Mouse (Mus musculus): ENCODE measurements around the gene Sec22c.

Sec22c gene

DNA sequence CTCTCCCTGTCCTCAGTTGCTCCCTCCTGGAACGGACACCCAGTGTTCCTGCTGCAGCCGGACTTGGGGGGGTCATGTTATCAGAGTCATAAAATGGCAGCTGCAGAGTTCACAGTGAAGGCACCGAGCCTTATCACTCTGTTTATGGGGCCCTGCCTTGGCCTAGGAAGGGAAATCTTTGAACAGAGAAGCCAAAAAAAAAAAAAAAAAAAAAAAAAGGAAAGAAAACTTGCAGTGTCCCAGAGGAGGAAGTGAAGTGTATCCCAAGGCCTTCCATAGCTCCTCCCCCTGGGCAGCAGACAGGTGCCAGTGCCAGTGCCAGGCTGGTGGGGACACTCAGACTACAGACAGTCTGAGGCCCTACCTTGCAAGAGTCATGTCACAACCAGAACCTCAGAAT, 60.4 kb downstream of the Sec22c start:
- no peak for DNase-seq

DNA sequence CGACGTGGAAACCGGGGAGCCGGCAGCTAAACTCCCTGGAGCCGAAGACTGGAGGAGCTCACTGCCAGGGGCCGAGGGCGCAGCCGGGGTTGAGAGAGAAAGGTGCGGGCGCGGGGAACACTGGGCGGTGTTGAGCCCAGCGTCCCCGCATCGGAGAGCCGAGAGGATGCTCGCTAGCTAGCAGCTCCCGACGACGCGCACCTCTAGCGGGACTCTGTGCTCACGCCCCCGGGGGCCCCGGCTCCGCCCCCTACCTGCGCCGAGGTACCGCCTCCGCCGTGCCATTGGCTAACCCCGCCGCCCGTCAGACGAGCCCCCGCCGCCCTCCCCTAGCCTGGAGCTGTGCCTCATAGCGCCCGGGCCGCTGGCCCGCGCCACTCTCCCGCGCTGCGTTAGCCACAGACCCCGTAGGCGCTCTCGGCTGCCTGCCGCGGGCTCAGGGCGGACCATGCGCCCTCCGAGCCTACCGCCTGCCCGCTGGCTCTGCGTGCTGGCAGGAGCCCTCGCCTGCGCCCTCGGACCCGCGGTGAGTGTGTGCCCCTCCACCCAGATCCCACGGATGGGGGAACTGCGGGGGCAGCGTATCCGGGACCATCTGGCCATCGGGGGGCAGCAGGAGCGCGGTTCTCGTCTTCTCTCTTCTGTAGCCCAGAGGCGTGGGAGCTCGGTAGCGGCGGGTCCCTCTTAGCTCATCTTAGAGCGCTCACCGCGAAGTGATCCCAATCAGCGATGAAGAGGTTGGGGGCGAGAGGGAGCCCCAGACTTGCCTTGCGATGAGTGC, 62.7 kb downstream of the Sec22c start, which contains the start of gene Vipr1:
TSS of gene Vipr1 (plus strand) at position 316 of the 781 bp plus-strand sequence.
- DNase-seq = peak; percentile 89

DNA sequence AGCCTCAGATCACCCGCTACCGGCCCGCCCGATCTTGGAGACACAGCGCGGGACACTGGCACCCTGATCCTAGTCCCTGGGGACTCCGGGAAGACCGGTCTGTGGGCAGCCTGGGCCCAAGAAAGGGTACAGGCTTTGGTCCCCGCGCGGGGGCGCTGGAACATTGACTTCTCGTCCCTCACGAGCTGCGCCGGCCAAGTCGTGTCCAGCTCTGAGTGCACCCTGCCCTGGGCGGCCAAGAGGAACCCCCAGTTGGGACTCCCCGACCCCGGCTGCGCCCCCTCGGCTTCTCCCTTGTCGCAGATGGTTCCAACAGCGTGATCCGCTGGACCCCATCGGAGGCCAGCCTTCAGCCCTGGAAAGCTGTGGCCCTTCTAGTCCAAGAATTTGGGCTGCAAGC, 63.3 kb downstream of the Sec22c start, which contains the start of gene Lyzl4:
TSS of gene Lyzl4 (minus strand) at position 96 of the 400 bp plus-strand sequence.
- peak; percentile 81 for DNase-seq

DNA sequence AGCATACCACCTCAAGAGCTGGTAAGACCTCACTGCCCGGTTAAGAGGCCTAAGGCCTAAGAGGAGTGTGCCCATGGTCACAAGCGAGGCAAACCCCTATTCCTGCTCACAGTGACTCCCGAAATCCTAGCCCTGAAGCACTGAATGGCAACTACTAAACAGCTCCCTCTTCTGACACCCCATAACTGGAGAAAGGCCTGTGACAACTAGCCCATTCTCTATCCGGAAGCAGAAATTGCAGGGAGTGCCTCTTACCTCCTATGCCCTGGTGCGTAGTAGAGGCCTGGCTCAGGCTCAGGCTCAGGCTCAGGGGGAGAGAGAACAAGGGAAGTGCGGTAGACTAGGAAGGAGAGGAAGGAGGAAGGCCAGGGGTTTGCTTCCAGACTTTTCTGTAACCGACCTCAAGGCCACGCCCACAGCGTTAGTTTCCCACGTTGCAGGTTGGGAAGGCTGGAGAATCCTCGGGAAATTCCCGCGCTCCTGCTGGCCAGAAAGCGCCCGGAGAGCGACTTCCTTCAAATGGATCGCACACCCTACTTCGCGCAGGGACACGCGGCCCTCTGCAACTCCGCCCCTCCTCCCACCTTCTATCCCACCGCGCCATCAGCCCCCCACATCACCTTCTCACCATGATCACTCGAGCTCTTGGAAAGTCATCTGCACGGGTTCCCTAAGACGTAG, 63.9 kb downstream of the Sec22c start:
- DNase-seq = peak; percentile 39

DNA sequence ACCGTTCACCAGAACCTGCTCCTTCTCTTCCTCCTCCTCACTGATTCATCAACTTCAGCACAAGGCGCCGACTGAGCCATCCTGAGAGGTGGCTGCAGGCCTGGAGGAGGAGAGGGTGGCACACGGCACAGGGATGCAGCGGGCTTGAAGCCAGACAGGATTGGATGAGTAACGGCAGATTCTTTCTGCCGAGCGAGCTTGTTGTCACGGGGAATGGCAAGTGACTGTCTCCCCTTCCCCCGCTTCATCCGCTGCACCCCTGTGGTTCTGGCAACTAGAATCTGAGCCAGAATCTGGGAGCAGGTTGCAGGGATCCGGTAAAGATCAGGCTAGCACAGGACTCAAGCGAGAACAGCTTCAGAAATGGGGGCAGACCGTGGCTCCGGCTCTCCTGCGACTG, 65.5 kb downstream of the Sec22c start:
- peak; percentile 92 for DNase-seq

DNA sequence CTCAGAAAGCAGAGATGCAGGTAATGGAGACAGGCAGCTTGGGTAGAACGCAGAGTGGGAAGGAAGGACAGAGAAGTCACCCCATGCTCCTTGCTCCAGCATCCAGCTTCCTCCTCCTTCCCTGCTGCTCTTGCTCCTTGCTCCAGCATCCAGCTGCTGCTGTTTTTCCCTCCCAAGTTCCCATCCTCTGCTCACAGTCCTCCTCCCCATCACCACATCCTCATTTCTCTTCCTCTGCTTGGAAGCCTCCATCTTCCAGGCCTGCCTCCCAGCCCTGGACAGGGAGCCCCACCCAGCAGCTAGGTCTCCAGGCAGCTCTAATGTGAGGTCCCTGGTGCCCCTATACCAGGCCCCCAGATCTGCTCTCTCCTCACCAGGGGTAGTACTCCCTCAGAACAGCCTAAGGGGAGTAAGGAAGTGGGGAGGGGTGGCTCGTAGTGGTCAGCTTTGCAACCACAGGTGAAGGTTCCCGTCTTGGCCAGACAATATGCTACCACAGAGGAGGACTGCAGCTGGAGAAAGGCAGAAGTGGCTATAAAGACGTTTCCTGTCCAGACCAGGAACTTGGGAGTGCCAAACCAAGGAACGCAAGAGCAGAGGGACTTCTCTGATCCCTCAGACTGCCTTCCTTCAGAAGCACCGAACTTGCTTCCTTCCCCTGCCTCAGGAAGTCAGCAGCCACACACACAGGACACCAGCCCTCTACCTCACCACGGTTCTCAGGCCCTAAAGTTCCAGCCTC, 69.3 kb downstream of the Sec22c start:
- DNase-seq = no peak

DNA sequence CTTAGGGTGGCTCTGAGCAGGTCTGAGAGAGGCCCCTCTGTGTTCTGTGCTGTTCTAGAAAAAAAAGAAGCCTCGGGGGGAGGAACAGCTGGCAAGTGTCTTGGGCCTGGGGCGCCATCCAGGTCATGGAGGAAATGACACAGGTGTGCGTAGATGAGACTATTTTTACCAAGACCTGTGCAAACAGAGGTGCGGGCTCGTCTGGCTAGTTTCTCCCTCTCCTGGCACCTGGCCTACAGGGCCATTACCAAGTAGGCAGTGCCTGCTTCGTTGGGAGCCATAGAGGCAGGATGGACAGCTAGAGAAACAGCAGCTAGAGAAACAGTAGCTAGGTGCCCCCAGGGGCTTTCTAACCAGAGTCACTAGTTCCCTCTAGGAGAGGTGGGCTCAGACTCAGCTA, 72.0 kb downstream of the Sec22c start:
- DNase-seq = no peak

DNA sequence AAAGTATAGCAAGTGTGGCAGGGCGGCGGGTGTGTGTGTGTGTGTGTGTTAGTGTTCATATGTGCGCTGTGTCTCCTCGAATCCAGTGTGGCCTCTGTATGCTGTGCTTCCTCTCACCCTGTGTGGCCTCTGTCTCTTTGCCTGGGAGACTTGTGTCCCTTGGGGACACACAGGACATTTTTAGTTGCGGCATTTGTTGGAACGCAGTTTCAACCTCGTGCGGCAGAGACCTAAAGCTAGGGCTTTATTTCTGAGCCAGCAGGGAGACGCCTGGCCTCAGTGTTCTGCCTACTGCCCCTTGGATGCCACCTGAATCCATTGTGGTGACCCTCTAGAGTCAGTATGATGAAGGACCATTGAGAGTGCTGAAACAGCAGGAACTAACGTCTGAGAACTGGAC, 72.4 kb downstream of the Sec22c start:
- DNase-seq = no peak

DNA sequence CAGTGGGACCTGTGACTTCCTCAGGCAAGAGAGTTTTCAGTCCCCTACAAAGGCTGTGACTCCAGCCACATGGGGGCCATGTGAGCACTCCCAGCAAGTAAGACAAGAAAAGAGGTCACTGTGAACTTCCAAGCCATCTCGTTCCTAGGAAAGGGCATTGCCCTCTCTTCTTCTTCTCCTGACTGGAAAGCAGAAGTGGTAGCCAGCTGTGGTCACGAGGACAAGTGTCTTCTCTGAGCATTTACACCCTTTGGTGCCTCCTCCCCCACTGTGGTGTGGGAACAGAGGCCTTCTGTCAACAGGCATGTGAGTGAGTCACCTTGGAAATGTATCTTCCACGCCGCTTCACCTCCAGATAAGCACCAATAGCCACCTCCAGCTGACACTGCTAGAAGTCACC, 73.3 kb downstream of the Sec22c start:
- DNase-seq = no peak

DNA sequence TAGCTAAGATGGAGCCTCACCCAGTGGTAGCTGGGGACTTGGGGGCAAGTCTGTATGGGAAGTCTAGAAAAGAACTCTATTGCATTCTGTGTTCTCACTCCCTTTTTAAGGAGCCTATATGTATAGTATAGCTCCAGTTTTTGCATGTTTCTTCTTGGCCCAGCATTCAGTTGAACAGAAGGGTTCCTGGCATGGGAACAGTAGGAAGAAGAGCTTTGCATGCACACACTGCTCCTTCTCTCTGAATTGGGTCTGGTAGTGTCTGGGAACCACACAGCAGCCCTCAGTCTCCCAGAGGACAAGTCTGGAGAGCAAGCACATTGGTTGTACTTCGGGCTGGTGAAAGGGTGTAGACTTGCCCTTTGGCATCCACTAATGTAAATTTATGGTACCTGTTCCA, 74.7 kb downstream of the Sec22c start:
- no peak for DNase-seq

Measured in right cerebral cortex, adult 18-20 months (tissue).